Mouse (Mus musculus): ENCODE data around the gene D5Ertd579e. TPM values are rescaled to one million over a fixed set of nuclear protein-coding genes. Genes with fewer than 3 reads are reported as not detected.

Gene D5Ertd579e
- 34.3 to 37.9 TPM (median 35.6 TPM) in 4 replicates for total RNA-seq (2023; ENCODE audit: inconsistent age)

GRCm38 (mm10) chr5:36695461-36696231 is at the start of gene D5Ertd579e:
D5Ertd579e (minus strand) TSS chr5:36696024.

GRCm38 (mm10) chr5:36593176-36593575 is 102.6 kb downstream of the D5Ertd579e start, which contains the start of gene Tbc1d14:
Tbc1d14 (minus strand) TSS chr5:36593276.

Other genes starting within 250 kb of the D5Ertd579e start
- gene Grpel1, start 231.0 kb downstream of the D5Ertd579e start, total RNA-seq (2023; ENCODE audit: inconsistent age), result 20.7 to 22.4 TPM (median 20.9 TPM) in 4 replicates
- gene Tada2b, start 211.7 kb downstream of the D5Ertd579e start, total RNA-seq (2023; ENCODE audit: inconsistent age), result 25.4 to 29.5 TPM (median 27.8 TPM) in 4 replicates
- 0.45 to 1.2 TPM (median 0.56 TPM) in 4 replicates for gene Ccdc96, start 211.4 kb downstream of the D5Ertd579e start, total RNA-seq (2023; ENCODE audit: inconsistent age)
- gene Tbc1d14, start 102.7 kb downstream of the D5Ertd579e start, total RNA-seq (2023; ENCODE audit: inconsistent age), result 133 to 145 TPM (median 138 TPM) in 4 replicates
- gene Bloc1s4, start 52.6 kb upstream of the D5Ertd579e start, total RNA-seq (2023; ENCODE audit: inconsistent age), result 24.4 to 27.5 TPM (median 24.8 TPM) in 4 replicates
- gene Mrfap1, start 100.7 kb upstream of the D5Ertd579e start, total RNA-seq (2023; ENCODE audit: inconsistent age), result 144 to 166 TPM (median 146 TPM) in 4 replicates
- 53.6 to 59.8 TPM (median 57.4 TPM) in 4 replicates for gene Man2b2, start 134.6 kb upstream of the D5Ertd579e start, total RNA-seq (2023; ENCODE audit: inconsistent age)
- not detected in 4 replicates for gene Ppp2r2c, start 172.5 kb upstream of the D5Ertd579e start, total RNA-seq (2023; ENCODE audit: inconsistent age)

Measured in B cell, adult (primary cell).